Mouse (Mus musculus) G1E (cell line): ENCODE data around the gene Pawr.

Experiments used
- CTCF ChIP-seq: IDR thresholded peaks from 2 replicates; pipeline ENCODE4 v1.5.1; 2012; ENCODE audit warnings: low read depth, low read length, inconsistent platforms, mixed read lengths
- GATA1 ChIP-seq: IDR thresholded peaks from 2 replicates; pipeline ENCODE4 v1.6.1; 2012; ENCODE audit warnings: borderline replicate concordance, low read length, inconsistent platforms, mixed read lengths

GRCm38 (mm10) chr10:108335736-108336292, 3.9 kb downstream of the Pawr start:
- TF ChIP-seq CTCF (no peak), GATA1 (no peak)
